In the genomic region with DNA sequence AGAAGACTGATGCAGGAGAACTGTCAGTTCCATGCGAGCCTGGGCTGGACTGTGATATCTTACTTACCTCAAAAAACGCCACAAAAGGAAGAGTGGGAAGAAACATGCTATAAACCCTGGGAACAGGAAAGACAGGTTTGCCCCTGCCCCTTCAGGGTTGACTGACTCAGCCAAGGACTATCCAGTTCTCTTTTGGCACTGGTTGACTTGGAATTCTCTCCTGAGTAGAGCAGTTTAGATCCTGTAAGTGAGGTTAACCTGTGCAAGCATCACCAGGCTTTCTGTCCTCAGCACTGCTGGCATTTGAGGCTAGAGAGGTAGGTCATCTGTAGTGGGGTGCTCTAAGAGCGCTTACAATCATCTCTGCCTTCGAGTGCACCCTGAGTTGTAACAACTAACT, we compare ENCODE assay signal across 19 mouse cellular contexts. TPM values are rescaled to one million over a fixed set of nuclear protein-coding genes. Genes with fewer than 3 reads are reported as not detected.
A peak's percentile ranks its signal among the peaks of the same experiment; 100 is the strongest.
DNase-seq lines count a peak whose midpoint lies in the region; ATAC-seq and TF ChIP-seq lines count a peak whose summit lies in the region.
"Had no signal": no experiment of that assay in that cellular context is flagged by ENCODE, and none has a peak within 500 bp of the region (broad histone marks: within the 10 kb centered on the region; RNA-seq: fewer than 3 reads in every experiment).

No protein-coding gene starts in this region.

- H3K36me3 ChIP-seq in kidney, embryonic 14.5 days (ENCODE audit: control insufficient read depth, insufficient read depth, low read length): no peaks in the 10 kb centered on the region
- H3K36me3 ChIP-seq in embryonic facial prominence, embryonic 15.5 days: no peaks in the 10 kb centered on the region
- H3K36me3 ChIP-seq: embryonic facial prominence, embryonic 12.5 days; forebrain, embryonic 10.5 days; heart, embryonic 13.5 days; hindbrain, embryonic 15.5 days had no signal

- no peak for DNase-seq in gastrocnemius, adult 2 months
- no peak for DNase-seq in gastrocnemius, postnatal 25 days
- DNase-seq in kidney, adult 11 months: no peak
- peak; percentile 17 for DNase-seq in kidney, postnatal 14 days
- no peak for DNase-seq in kidney, postnatal 25 days
- no peak for DNase-seq in heart, adult 11 months
- DNase-seq: adrenal gland, postnatal 10 days; cerebellum, adult 11 months; cerebellum, adult 8-10 months; cerebellum, postnatal 14 days; embryo, embryonic 11 days; heart, postnatal 36 days had no signal

- intact Hi-C loops in gastrocnemius, adult 2 months (cut with DNase I): no loop called here

- no peak overlapping the region for H3K4me3 ChIP-seq in gastrocnemius, adult 2 months
- H3K4me3 ChIP-seq in kidney, embryonic 14.5 days (ENCODE audit: low read length): no peak overlapping the region
- H3K4me3 ChIP-seq in embryonic facial prominence, embryonic 15.5 days (replicated peaks): no peak overlapping the region
- H3K4me3 ChIP-seq: embryonic facial prominence, embryonic 12.5 days; forebrain, embryonic 10.5 days; heart, embryonic 13.5 days; hindbrain, embryonic 15.5 days had no signal

- 62% methylated on average over 4 of the region's 4 CpGs for whole genome bisulfite sequencing in kidney, embryonic 14.5 days
- 57% methylated on average over 4 of the region's 4 CpGs for WGBS in embryonic facial prominence, embryonic 15.5 days

- H3K27ac ChIP-seq in gastrocnemius, adult 2 months: peak overlapping the region; percentile 43; the same call in 1 of the 2 replicates
- no peak overlapping the region for H3K27ac ChIP-seq in kidney, embryonic 14.5 days (ENCODE audit: low read depth, low read length)
- H3K27ac ChIP-seq in embryonic facial prominence, embryonic 15.5 days (replicated peaks): peak overlapping the region; percentile 44; the same call in 1 of the 2 replicates
- H3K27ac ChIP-seq: embryonic facial prominence, embryonic 12.5 days; forebrain, embryonic 10.5 days; heart, embryonic 13.5 days; hindbrain, embryonic 15.5 days had no signal

- no peaks in the 10 kb centered on the region for H3K9me3 ChIP-seq in kidney, embryonic 14.5 days (ENCODE audit: control insufficient read depth, low read length)
- H3K9me3 ChIP-seq in embryonic facial prominence, embryonic 15.5 days (replicated peaks): no peaks in the 10 kb centered on the region
- H3K9me3 ChIP-seq: embryonic facial prominence, embryonic 12.5 days; forebrain, embryonic 10.5 days; heart, embryonic 13.5 days; hindbrain, embryonic 15.5 days had no signal

- TF ChIP-seq CTCF in gastrocnemius, adult 2 months (IDR thresholded peaks at IDR 0.05): no peak

- ATAC-seq in kidney, embryonic 14.5 days (ENCODE audit: low FRiP score, low TSS enrichment): 0 out of 2 replicates have a peak, but pooled peaks have one; percentile 12
- no peak for ATAC-seq in embryonic facial prominence, embryonic 15.5 days (ENCODE audit: insufficient number of reproducible peaks, low FRiP score, low TSS enrichment, low read depth)
- ATAC-seq: forebrain, embryonic 14.5 days had no signal

- no peak overlapping the region for H3K9ac ChIP-seq in kidney, embryonic 14.5 days (ENCODE audit: low read depth, low read length)
- no peak overlapping the region for H3K9ac ChIP-seq in embryonic facial prominence, embryonic 15.5 days
- H3K9ac ChIP-seq: embryonic facial prominence, embryonic 12.5 days; heart, embryonic 13.5 days; hindbrain, embryonic 15.5 days had no signal

- no peaks in the 10 kb centered on the region for H3K27me3 ChIP-seq in kidney, embryonic 14.5 days (ENCODE audit: control insufficient read depth, insufficient read depth, low read length)
- H3K27me3 ChIP-seq in embryonic facial prominence, embryonic 15.5 days: no peaks in the 10 kb centered on the region
- H3K27me3 ChIP-seq: embryonic facial prominence, embryonic 12.5 days; heart, embryonic 13.5 days; hindbrain, embryonic 15.5 days had no signal

- H3K4me1 ChIP-seq in kidney, embryonic 14.5 days (ENCODE audit: control insufficient read depth, insufficient read depth, low read length): no peaks in the 10 kb centered on the region
- no peaks in the 10 kb centered on the region for H3K4me1 ChIP-seq in embryonic facial prominence, embryonic 15.5 days
- H3K4me1 ChIP-seq: embryonic facial prominence, embryonic 12.5 days; forebrain, embryonic 10.5 days; hindbrain, embryonic 15.5 days had no signal

- no peak overlapping the region for H3K4me2 ChIP-seq in kidney, embryonic 14.5 days (replicated peaks; ENCODE audit: low read depth, low read length)
- H3K4me2 ChIP-seq in embryonic facial prominence, embryonic 15.5 days (replicated peaks): no peak overlapping the region
- H3K4me2 ChIP-seq: embryonic facial prominence, embryonic 12.5 days; heart, embryonic 13.5 days; hindbrain, embryonic 15.5 days had no signal

RNA-seq across cellular contexts. Expression of a gene that starts 12.1 kb away (rescaled TPM):
- 100 to 1,000 TPM; 130 to 135 TPM for total RNA-seq in gastrocnemius, adult 2 months (2021)
- 100 to 1,000 TPM in 1 of 2 experiments, 10 to 100 TPM in 1; 93.9 to 131 TPM for total RNA-seq in gastrocnemius, postnatal 25 days (2021)
- 44.8 TPM in 2 replicates for polyA plus RNA-seq in kidney, embryonic 14.5 days (2014; fragmentation: Nextera tagmentation; extraction: Ambion mirVana)
- polyA plus RNA-seq in embryonic facial prominence, embryonic 15.5 days (2015; fragmentation: Nextera tagmentation; extraction: Ambion mirVana): 32.3 and 36.5 TPM in 2 replicates

RNA-seq across cellular contexts. Expression of a gene that starts 26.7 kb away (rescaled TPM):
- total RNA-seq in gastrocnemius, adult 2 months (2021): 1 to 10 TPM; 2.8 to 3.3 TPM
- 1 to 10 TPM; 2.2 to 2.7 TPM for total RNA-seq in gastrocnemius, postnatal 25 days (2021)
- 17.8 and 18.5 TPM in 2 replicates for polyA plus RNA-seq in kidney, embryonic 14.5 days (2014; fragmentation: Nextera tagmentation; extraction: Ambion mirVana)
- 20.0 and 21.0 TPM in 2 replicates for polyA plus RNA-seq in embryonic facial prominence, embryonic 15.5 days (2015; fragmentation: Nextera tagmentation; extraction: Ambion mirVana)

RNA-seq across cellular contexts. Expression of a gene that starts 26.9 kb away (rescaled TPM):
- total RNA-seq in gastrocnemius, adult 2 months (2021): 10 to 100 TPM; 20.6 to 21.6 TPM
- total RNA-seq in gastrocnemius, postnatal 25 days (2021): 10 to 100 TPM; 19.1 to 26.4 TPM
- 96.8 and 101 TPM in 2 replicates for polyA plus RNA-seq in kidney, embryonic 14.5 days (2014; fragmentation: Nextera tagmentation; extraction: Ambion mirVana)
- 124 and 125 TPM in 2 replicates for polyA plus RNA-seq in embryonic facial prominence, embryonic 15.5 days (2015; fragmentation: Nextera tagmentation; extraction: Ambion mirVana)

RNA-seq across cellular contexts. Expression of a gene that starts 54.5 kb away (rescaled TPM):
- total RNA-seq in gastrocnemius, adult 2 months (2021): 1 to 10 TPM; 3.4 to 3.7 TPM
- 1 to 10 TPM; 3.5 to 3.6 TPM for total RNA-seq in gastrocnemius, postnatal 25 days (2021)
- polyA plus RNA-seq in kidney, embryonic 14.5 days (2014; fragmentation: Nextera tagmentation; extraction: Ambion mirVana): 47.8 and 49.5 TPM in 2 replicates
- polyA plus RNA-seq in embryonic facial prominence, embryonic 15.5 days (2015; fragmentation: Nextera tagmentation; extraction: Ambion mirVana): 26.3 and 28.3 TPM in 2 replicates
